Mouse (Mus musculus) right cerebral cortex, postnatal 25 days (tissue): ENCODE results near the gene Ctsg.
"Not testable (repeated sequence)": the region's sequence is repeated elsewhere in the genome, so short reads cannot be mapped to it uniquely, and the experiment has no call there.

Experiments
- DNase-seq: peaks from one replicate; pipeline ENCODE4 v3.0.0; 2022

The Ctsg gene

DNA sequence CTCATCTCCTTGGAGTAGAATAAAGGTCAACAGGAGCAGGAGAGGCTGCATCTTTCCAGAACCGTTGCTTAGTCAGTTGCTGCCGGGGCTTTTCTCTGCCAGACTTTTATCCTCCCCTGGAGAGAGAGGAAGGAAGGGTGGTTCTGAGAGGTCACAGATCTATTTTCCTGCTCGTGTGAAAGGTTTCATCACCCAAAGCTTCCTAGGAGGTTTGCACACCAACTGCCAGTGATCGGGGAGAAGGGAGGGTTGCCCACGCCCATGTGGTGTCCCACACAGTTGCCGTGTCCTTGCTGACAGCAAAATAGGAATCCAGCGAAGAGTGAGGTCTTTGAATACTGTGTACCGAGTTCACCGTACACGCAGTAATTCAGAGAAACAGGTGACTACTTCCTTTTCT, at the start of gene Ctsg:
TSS of gene Ctsg (minus strand) at position 189 of the 400 bp plus-strand sequence.
- no peak for DNase-seq

DNA sequence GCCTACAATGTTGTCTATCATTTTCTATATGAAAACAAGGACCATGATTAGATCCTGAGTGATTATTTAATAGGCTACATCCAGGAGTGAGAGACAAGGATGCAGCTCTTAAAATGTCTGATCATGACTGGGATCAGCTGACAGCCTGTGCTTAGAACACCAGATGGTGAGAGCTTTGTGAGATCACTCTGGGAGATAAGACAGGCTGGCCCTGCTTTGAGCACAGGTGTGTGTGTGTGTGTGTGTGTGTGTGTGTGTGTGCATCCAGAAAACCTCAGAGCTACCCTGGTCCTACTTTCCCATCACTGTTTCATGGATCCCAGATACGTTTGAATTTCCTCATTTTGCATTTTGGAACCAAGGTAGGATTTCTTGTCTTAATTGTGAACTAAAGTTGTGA, 31.3 kb upstream of the Ctsg start:
- DNase-seq, result not testable (repeated sequence)

DNA sequence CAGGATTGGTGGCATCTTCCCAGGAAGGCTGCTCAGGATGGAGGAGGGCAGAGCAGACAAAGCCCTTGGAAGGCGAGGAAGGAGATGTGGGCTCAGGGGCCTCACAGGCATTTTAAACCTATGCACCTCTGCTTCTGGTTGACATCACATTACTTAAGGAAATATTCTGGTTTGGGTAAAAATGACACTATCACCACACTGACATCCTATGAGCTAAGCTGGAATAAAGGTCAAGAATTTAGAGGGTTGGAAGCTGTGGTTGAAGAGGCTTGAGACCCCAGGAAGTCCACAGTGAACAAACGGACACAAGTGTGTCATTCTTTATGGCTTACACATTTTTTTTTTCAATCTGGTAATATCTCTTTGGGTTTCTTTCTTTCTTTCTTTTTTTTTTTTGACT, 30.1 kb upstream of the Ctsg start, which contains the start of gene Gzmd:
TSS of gene Gzmd (minus strand) at position 101 of the 400 bp plus-strand sequence.
- DNase-seq, result not testable (repeated sequence)

DNA sequence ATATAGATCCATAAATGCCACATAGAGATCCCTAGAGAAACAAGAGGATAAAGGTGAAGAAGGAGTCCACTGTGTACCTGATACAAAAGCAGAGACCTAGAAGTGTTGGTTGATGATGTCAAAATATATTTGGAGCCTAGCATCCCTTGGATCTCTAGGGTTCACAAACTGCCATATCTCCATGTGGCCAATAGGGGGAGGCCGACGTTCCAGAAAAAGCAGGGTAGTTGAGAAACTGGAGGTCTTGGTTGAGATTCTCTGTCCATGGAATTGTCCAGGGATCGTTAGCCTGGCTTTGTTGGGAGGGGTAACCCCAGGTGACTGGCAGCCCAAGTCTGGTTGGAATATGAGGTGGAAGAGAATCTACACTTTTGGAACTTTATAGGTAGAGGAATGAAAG, 26.0 kb upstream of the Ctsg start:
- DNase-seq, result no peak

DNA sequence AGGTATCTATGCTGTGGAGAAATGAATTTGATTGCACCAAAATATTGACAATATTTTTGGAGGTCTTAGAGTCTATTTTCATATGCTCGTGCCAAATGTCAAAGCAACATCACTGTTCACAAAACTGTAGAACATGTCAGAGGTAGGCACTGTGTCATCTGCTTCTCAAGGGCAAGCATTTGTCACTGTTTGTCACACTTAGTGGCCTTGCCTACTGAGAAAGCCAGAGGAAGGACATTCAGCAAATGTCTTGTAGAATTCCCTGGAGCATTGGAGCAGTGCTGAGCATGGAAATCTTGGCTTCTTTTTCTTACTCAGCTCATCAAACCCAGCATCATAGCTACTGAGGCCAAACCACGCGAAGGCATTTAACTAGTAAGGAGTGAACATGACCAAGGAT, 21.1 kb upstream of the Ctsg start:
- no peak for DNase-seq

DNA sequence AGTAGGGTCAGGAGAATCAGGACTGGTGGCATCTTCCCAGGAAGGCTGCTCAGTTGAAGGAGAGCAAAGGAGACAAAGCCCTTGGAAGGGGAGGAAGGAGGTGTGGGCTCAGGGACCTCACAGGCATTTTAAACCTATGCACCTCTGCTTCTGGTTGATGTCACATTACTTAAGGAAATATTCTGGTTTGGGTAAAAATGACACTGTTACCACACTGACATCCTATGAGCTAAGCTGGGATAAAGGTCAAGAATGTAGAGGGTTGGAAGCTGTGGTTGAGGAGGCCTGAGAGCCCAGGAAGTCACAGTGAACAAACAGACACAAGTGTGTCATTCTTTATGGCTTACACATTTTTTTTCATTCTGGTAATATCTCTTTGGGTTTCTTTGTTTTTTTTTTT, 18.2 kb upstream of the Ctsg start, which contains the start of gene Gzme:
TSS of gene Gzme (minus strand) at position 101 of the 400 bp plus-strand sequence.
- no peak for DNase-seq

DNA sequence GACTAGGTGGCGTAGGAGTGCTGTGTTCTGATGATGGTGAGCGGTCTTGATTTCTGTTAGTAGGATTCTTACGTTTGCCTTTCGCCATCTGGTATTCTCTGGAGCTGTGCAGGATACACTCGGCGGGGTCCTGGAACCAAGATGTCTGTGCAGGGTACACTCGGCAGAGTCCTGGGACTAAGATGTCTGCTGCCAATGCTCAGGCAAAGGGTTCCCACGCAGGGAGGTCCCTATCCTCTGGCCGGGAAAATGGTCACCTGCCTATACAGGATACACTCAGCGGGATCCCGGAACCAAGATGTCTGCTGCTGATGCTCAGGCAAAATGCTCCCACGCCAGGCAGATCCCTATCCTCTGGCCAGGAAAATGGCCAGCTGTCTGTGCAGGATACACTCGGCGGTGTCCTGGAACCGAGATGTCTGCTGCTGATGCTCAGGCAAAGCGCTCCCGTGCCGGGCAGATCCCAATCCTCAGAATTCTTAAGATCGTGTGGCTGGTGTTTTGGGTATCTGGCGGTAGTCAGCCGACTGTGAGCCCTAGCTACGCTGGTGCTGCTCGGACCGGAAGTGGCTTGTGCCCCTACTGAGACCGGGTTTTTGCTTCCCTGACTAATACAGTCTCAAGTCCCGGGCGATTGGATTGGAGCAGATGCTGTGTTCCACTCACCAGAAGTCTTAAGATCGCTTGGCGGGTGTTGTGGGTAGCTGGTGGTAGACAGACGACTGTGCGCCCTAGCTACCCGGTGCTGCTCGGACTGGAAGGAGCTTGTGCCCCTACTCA, 13.3 kb upstream of the Ctsg start:
- DNase-seq, result not testable (repeated sequence)

DNA sequence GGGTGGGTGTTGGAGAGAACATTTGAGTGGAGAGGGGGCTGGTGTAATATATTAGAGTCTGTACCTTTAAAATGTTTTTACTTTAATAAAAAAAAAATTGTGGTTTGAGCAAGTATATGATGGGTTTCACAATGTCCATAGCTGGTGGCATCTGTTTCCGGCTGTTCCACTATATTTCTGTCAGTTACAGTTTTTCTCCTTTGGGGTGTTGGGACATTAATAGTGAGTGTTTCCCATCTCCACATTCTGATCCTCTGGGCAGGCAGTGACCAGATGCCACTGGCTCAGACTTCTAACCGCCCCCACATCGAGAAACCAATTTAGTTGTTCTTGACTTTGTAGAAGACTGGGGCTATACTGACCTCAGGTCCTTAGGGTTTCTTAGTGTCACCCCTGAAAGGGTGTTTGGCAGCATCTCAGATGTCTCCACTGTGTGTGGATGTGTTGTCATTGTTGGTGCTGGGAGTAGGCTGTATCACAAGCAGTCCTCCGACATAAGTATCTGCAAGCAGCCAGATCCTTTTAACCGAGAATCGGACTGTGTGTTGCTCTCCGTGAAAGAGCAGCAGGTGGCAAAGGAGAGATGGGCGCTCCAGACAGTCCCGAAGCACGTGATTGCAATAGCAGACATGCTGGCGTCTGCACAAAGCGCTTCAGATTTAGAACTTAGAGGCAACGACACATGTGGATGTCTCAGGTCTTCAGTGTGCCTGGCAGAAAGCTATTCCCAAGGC, 3.2 kb upstream of the Ctsg start:
- no peak for DNase-seq

DNA sequence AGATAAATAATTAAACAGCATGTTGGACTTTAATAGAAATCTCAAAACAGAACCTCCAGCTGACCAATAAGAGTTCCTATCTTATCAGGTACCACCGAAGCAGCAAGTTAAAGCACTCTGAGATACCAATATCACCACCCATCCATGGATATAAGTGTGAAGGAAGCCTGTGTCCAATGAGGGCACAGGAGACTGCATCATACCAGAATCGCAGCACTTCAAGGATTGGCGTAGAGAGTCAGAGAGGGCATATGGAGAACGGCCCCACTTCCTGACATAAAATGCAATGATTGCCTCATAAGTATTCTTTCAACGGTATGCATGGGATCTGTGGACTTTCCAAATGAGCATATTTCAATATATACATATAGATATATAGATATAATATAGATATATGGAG, 2.6 kb upstream of the Ctsg start:
- no peak for DNase-seq

DNA sequence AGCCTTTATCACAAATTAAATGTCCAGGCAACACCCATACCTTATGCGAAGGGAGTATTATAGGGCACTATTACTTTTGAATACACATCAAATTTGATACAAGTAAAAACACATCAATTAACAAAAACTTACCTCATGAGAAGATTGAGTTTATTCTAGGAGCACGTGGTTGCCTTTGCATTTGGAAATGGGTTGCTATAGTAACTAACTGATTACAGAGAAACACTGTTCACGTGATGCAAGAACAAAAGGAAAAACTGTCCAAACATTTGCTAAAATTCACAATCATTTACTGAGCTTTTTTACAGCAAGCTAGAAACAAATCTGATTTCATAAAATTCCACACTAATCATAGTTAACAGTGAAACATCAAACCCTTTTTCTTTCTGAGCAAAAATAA, 1.1 kb upstream of the Ctsg start:
- DNase-seq, result no peak

DNA sequence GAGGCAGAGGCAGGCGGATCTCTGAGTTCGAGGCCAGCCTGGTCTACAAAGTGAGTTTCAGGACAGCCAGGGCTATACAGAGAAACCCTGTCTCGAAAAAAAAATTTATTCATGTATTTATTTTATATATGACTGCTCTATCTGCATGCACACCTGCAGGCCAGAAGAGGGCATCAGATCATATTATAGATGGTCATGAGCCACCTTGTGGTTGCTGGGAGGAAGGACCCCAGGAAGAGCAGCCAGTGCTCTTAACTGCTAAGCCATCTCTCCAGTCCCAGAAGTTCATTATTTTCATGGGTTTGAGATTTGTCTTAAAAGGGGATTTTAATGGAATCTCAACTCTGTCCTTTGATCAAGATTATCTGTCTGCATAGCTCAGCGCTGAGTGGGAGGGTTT, 3.4 kb downstream of the Ctsg start:
- no peak for DNase-seq

DNA sequence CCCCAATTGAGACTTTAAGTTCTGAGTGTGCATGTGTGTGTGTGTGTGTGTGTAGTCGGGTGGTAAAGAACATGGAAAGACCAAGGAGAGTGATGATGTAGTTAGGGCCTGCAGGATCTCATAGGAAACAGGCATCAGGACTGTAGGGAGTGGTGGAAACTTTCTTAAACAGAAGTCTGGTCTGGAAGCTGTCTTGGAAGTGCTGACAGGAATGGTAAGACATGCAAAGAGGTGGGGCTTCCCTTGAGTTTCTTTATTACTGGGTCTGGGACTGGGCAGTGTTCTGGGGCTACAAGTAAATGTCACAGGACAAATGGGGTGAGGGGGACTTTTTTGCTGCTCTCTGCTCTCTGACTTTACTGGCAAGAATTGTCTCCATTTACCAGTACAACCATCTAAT, 4.8 kb downstream of the Ctsg start:
- DNase-seq, result no peak

DNA sequence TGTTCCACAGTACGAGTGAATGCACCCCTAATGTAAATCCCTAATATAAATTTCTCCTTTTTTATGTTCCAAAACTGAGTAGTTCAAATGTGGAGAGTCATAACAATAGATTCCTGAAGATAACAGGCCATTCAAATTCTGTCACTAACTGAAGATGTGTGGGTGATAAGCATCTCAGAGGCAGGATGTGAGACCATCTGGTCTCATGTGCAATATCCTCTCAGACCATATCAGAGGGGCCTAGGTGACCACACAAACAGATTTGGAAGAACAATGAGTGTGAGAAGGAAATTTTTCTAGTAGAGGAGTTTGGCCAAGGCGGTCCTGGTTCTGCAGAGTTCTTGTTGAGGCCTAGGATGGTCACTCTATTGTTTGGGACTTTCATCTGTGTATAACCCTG, 9.0 kb downstream of the Ctsg start:
- DNase-seq, result no peak

DNA sequence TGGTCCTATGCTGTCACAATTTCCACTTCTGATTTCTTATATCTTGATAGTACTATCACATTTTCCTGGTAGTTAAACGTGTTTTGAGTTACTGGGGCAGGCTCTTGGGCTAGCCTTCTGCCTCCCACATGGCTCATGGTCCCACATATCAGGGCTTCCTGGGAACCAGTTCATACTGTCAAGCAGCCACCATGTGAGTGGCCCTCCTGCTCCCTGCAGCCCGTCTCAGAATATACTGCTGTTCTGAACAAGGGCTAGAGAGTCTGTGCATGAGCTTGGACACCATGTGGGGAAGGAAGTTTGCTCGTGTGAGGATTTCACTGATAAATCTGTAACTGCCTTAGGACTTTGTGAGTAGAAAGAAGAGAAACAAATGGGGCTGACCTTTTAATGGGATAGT, 15.7 kb downstream of the Ctsg start:
- no peak for DNase-seq

DNA sequence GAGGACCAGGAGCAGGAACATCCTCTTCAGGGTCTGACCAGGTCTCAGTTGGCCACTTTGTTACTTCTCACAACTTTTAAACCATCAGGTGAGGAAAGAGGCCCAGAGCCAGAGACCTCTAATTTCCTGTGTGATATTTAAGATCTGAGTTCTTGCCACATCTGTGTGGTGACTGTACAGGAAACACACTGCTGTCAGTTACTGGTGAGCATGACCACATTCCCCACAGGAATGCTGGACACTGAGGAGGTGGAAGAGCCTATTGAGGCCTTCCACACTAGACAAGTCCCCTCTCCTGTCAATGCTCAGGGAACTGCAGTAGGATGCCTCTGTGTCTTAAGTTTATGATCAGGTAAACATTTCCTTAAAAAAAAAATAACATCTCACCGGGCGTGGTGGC, 17.2 kb downstream of the Ctsg start, which contains the start of gene Mcpt8:
TSS of gene Mcpt8 (minus strand) at position 107 of the 400 bp plus-strand sequence.
- DNase-seq, result no peak

DNA sequence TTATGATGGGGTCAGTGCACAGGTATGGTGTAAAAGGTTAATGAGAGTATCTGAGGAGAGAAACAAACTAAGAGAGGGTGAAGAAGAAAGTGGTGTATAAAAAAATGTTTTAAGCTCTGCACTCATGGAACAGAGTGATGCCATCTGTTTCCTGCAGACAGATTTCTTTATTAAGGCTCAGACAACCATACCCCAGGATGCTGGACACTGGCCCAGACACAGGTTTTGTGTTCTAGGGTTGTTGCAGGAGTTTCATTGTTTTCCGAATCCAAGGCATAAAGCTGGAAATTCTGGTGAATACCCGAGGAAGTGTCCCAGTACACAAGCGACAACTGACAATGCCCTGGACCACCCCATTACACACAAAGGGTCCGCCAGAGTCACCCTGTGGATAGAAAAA, 20.4 kb downstream of the Ctsg start:
- no peak for DNase-seq

DNA sequence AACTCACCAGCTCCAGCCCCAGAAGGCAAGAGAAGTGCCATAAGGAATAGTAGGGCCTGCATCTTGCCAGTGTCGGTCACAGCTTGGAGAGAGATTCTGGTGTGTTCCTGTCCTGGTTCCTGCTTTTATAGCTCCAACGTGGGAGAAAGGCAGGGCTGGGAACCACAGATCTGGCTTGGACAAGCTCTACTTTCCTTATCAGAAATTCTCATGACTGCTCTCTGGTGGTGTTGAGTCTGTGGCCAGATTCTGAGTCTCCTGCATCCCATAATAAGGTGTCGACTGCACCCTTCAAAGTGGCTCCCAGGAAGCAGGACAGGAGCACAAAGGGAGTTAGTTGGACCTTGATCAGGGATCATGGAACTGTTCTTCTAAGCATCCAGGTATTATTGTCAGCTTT, 40.2 kb downstream of the Ctsg start, which contains the start of gene Mcpt4:
TSS of gene Mcpt4 (minus strand) at position 101 of the 400 bp plus-strand sequence.
- DNase-seq, result not testable (repeated sequence)

DNA sequence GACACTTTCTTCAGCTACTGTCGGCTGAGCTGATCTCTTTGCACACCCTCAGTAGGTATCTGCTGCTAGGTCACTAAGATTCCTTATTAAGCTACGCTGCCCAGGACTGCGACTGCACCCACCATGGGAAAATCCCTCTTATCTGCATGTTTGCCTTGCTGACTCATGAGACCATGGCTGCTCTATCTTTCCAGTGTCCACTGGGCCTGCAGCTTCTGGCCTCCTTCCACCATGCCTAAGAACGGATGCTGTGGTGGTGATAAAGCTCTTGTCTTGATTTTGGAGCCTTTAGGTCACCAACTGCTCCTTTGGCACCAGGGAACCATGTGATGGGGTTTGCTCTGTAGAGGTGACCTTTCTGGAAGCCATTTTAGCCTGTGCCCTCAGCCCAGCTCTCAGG, 44.7 kb downstream of the Ctsg start:
- no peak for DNase-seq

DNA sequence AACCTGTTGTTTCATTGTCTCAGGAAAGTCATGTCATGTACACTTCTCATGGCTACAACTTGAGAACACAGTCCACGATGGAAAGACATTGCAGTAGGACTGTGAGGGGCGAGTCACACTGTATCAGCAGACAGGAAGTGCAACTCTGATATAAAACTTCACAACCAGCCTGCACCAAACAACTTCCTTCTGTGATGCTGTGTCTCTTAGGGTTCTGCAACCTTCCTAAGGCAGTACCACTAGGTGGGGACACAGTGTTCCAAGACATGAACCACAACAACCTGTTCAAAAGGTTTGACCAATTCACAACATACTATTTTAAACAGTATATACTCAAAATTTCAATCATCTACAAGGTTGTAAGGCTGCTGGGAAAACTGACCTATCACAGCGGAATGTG, 47.0 kb downstream of the Ctsg start:
- DNase-seq, result no peak
